Mouse (Mus musculus) stomach, postnatal 0 days (tissue): ENCODE data around the gene Vmn2r84.
"Not testable (repeated sequence)": the region's sequence is repeated elsewhere in the genome, so short reads cannot be mapped to it uniquely, and the experiment has no call there.

Experiments
- CTCF ChIP-seq: IDR thresholded peaks from 2 replicates; pipeline ENCODE4 v1.5.1; 2016; ENCODE audit warnings: antibody characterized with exemption, low read depth, mild to moderate bottlenecking, moderate library complexity
- EP300 ChIP-seq: optimal IDR thresholded peaks from 2 replicates; pipeline ENCODE3; 2016; ENCODE audit warnings: antibody characterized with exemption

DNA sequence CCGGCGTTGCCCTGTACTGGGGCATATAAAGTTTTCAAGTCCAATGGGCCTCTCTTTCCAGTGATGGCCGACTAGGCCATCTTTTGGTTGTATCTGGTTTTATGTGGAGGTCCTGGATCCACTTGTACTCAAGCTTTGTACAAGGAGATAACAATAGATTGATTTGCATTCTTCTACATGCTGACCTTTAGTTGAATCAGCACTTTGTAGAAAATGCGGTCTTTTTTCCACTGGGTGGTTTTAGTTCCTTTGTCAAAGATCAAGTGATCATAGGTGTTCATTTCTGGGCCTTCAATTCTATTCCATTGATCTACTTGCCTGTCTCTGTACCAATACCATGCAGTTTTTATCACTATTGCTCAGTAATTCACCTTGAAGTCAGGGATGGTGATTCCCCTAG, 54.1 kb downstream of the Vmn2r84 start:
- TF ChIP-seq CTCF, EP300: not testable (repeated sequence)
